Mouse (Mus musculus): ENCODE measurements at regions not wholly inside any gene's neighbourhood (a gene's known extent, or its start where the extent isn't known, plus 50 kb on each side); places are given as distances from the start of the nearest gene placed in this dataset.
A peak's percentile ranks its signal among the peaks of the same experiment; 100 is the strongest.

GRCm38 (mm10) chr2:45608926-45609325 is 491.7 kb upstream of the Zeb2 start:
- DNase-seq = no peak

GRCm38 (mm10) chr2:45607393-45607792 is 490.2 kb upstream of the Zeb2 start:
- no peak for DNase-seq

GRCm38 (mm10) chr2:45601332-45601900 is 484.2 kb upstream of the Zeb2 start:
- DNase-seq = no peak

- no peak for DNase-seq
These were observed 476.6 kb upstream of the Zeb2 start for GRCm38 (mm10) chr2:45593765-45594164.

GRCm38 (mm10) chr2:45590980-45591379 is 473.8 kb upstream of the Zeb2 start:
- DNase-seq = no peak

- no peak for DNase-seq
These were observed 471.1 kb upstream of the Zeb2 start for GRCm38 (mm10) chr2:45588248-45588647.

GRCm38 (mm10) chr2:45586588-45587200 is 469.5 kb upstream of the Zeb2 start:
- DNase-seq = no peak

- DNase-seq = no peak
These were observed 464.3 kb upstream of the Zeb2 start for GRCm38 (mm10) chr2:45581549-45581925.

GRCm38 (mm10) chr2:45580838-45581548 is 463.8 kb upstream of the Zeb2 start:
- peak in 1 of 2 experiments; percentile 7 for DNase-seq

GRCm38 (mm10) chr2:45572906-45573305 is 455.7 kb upstream of the Zeb2 start:
- no peak for DNase-seq

GRCm38 (mm10) chr2:45554707-45555106 is 437.5 kb upstream of the Zeb2 start:
- no peak for DNase-seq

GRCm38 (mm10) chr2:45541394-45541793 is 424.2 kb upstream of the Zeb2 start:
- DNase-seq = no peak

GRCm38 (mm10) chr2:45538950-45539349 is 421.8 kb upstream of the Zeb2 start:
- DNase-seq = no peak

- no peak for DNase-seq
These were observed 420.5 kb upstream of the Zeb2 start for GRCm38 (mm10) chr2:45537722-45538121.

- DNase-seq = no peak
These were observed 417.6 kb upstream of the Zeb2 start for GRCm38 (mm10) chr2:45534806-45535205.

- no peak for DNase-seq
These were observed 405.1 kb upstream of the Zeb2 start for GRCm38 (mm10) chr2:45522310-45522709.

GRCm38 (mm10) chr2:45519550-45520152 is 402.5 kb upstream of the Zeb2 start:
- no peak for DNase-seq

GRCm38 (mm10) chr2:45514290-45515180 is 397.3 kb upstream of the Zeb2 start:
- peak in 1 of 2 experiments; percentile 14 for DNase-seq

- no peak for DNase-seq
These were observed 395.7 kb upstream of the Zeb2 start for GRCm38 (mm10) chr2:45512852-45513251.

GRCm38 (mm10) chr2:45511791-45512190 is 394.6 kb upstream of the Zeb2 start:
- no peak for DNase-seq

- DNase-seq = no peak
These were observed 387.3 kb upstream of the Zeb2 start for GRCm38 (mm10) chr2:45504468-45504867.

GRCm38 (mm10) chr2:45493656-45494055 is 376.5 kb upstream of the Zeb2 start:
- no peak for DNase-seq
